Mouse (Mus musculus): ENCODE results near the gene Calhm1. TPM values are rescaled to one million over a fixed set of nuclear protein-coding genes. Genes with fewer than 3 reads are reported as not detected.
"Not testable (repeated sequence)": the region's sequence is repeated elsewhere in the genome, so short reads cannot be mapped to it uniquely, and the experiment has no call there.

Calhm1 gene
- polyA plus RNA-seq, 1 experiment from 2014 or later = not detected

- peak overlapping the region; percentile 45 for H3K4me3 ChIP-seq
These were observed 8.0 kb upstream of the Calhm1 start for GRCm38 (mm10) chr19:47152062-47152369.

GRCm38 (mm10) chr19:47151332-47152061 lies 7.4 kb upstream of the Calhm1 start:
- WGBS = 18% methylated on average over 32 of the region's 32 CpGs
- Histone ChIP-seq H3K9me3 (no peaks in the 10 kb centered on the region), H3K9ac (peak overlapping the region; percentile 66; the same call in 1 of the 2 replicates), H3K4me2 (peak overlapping the region; percentile 69), H3K4me3 (peak overlapping the region; percentile 45), H3K36me3 (no peaks in the 10 kb centered on the region), H3K4me1 (peaks cover 12% of the 10 kb centered on the region), H3K27ac (replicated peaks) (no peak overlapping the region), H3K27me3 (replicated peaks) (peaks cover 22% of the 10 kb centered on the region)
- ATAC-seq (ENCODE audit: extremely low read depth, insufficient number of reproducible peaks, low FRiP score, low TSS enrichment) = no peak

More at GRCm38 (mm10) chr19:47152062-47152369, 8.0 kb upstream of the Calhm1 start:
- Histone ChIP-seq H3K4me1 (peaks cover 12% of the 10 kb centered on the region), H3K36me3 (no peaks in the 10 kb centered on the region), H3K27ac (replicated peaks) (no peak overlapping the region), H3K27me3 (replicated peaks) (peaks cover 22% of the 10 kb centered on the region), H3K4me2 (peak overlapping the region; percentile 69), H3K9ac (peak overlapping the region; percentile 66; the same call in 1 of the 2 replicates), H3K9me3 (no peaks in the 10 kb centered on the region)
- WGBS = 59% methylated on average over 12 of the region's 12 CpGs
- no peak for ATAC-seq (ENCODE audit: extremely low read depth, insufficient number of reproducible peaks, low FRiP score, low TSS enrichment)

GRCm38 (mm10) chr19:47149854-47150253 lies 5.8 kb upstream of the Calhm1 start:
- no peak overlapping the region for H3K9ac ChIP-seq
- no peak overlapping the region for H3K4me2 ChIP-seq
- 0 out of 2 replicates have a peak overlapping the region, but pooled peaks have one; percentile 39 for H3K27ac ChIP-seq (replicated peaks)
- no peaks in the 10 kb centered on the region for H3K9me3 ChIP-seq
- WGBS = 38% methylated on average over 4 of the region's 4 CpGs
- no peaks in the 10 kb centered on the region for H3K36me3 ChIP-seq
- peaks cover 23% of the 10 kb centered on the region for H3K27me3 ChIP-seq (replicated peaks)
- no peak overlapping the region for H3K4me3 ChIP-seq
- no peak for ATAC-seq (ENCODE audit: extremely low read depth, insufficient number of reproducible peaks, low FRiP score, low TSS enrichment)
- peaks cover 21% of the 10 kb centered on the region for H3K4me1 ChIP-seq

DNA sequence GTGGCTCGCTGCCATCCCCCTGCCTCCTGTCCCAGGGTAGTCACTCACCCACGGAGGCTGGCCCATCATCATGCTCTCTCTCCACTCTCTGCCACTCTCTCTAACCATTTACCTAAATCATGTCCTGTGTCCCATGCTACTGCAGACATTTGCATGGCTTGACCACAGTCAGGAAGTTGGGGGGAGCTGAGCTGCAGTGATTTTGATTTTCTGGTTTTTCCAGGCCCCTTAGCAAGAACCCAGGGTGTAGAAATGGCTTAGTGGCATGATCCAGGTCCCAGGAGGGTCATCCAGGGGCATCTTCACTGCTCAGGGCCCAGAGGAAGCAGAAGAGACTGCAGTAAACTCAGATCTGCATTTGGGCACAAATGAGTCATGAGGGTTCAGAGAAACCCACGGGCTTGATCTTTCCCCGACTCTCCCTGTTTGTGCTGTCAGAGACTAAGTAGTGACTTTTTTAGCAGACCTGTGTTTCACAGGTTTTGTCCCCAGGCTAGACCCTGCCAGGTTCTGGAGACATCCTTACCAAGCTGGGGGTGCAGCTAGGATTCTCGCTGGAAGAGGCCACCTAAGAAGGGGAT lies 4.3 kb upstream of the Calhm1 start:
- Histone ChIP-seq H3K27ac (replicated peaks) (no peak overlapping the region), H3K27me3 (replicated peaks) (peaks cover 23% of the 10 kb centered on the region), H3K9ac (no peak overlapping the region), H3K4me2 (no peak overlapping the region), H3K9me3 (no peaks in the 10 kb centered on the region), H3K4me3 (no peak overlapping the region), H3K4me1 (peaks cover 21% of the 10 kb centered on the region), H3K36me3 (no peaks in the 10 kb centered on the region)
- 69% methylated on average over 5 of the region's 5 CpGs for WGBS
- no peak for ATAC-seq (ENCODE audit: extremely low read depth, insufficient number of reproducible peaks, low FRiP score, low TSS enrichment)

DNA sequence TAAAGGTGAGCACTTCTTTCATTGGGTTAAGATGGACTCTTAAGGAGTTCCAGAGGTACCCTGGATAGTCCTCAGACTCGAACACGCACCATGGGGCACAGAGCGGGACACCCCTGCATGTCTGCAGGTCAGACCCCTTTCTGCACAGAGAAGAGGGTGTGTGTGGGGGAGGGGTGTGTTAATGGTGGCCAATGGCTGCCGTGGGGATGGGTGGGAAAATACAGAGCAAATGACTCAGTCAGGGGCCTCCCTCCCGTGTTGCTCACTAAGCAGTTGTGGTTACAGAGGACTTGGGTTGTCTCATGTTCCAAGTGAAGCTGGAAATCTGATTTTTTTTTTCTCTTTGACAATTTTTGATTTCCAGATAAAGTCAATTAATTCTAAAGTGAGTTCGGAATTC lies 1.6 kb downstream of the Calhm1 start:
- H3K9ac ChIP-seq = no peak overlapping the region
- no peak overlapping the region for H3K4me2 ChIP-seq
- no peaks in the 10 kb centered on the region for H3K36me3 ChIP-seq
- no peaks in the 10 kb centered on the region for H3K9me3 ChIP-seq
- no peak overlapping the region for H3K4me3 ChIP-seq
- ATAC-seq (ENCODE audit: extremely low read depth, insufficient number of reproducible peaks, low FRiP score, low TSS enrichment) = no peak
- peaks cover 27% of the 10 kb centered on the region for H3K4me1 ChIP-seq
- no peak overlapping the region for H3K27ac ChIP-seq (replicated peaks)
- whole genome bisulfite sequencing = 58% methylated on average over 6 of the region's 6 CpGs
- peaks cover 18% of the 10 kb centered on the region for H3K27me3 ChIP-seq (replicated peaks)

DNA sequence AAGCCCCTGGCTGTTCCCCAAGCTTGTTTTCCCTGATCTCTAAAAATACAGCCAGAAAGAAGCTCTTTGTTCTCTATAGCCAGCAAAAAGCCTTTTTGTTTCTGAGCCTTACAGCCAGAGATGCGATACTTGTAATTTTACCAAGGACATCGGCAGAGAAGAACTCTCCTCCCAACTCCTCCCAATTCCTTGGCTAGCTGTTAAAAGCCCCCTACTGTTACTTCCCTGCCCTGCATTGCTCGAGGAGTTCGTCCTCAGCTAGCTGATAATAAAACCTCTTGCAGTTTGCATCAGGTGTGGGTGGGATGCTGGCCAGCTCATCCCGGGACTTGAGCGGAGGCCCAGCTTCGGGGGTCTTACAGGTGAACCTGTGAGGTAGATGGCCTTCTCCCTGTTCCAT lies 4.4 kb downstream of the Calhm1 start:
- not testable (repeated sequence) for H3K4me3 ChIP-seq; H3K9me3 ChIP-seq; H3K27ac ChIP-seq (replicated peaks); H3K4me2 ChIP-seq; H3K9ac ChIP-seq; ATAC-seq (ENCODE audit: extremely low read depth, insufficient number of reproducible peaks, low FRiP score, low TSS enrichment)
- Histone ChIP-seq H3K27me3 (replicated peaks) (peaks cover 15% of the 10 kb centered on the region), H3K36me3 (peaks cover 14% of the 10 kb centered on the region), H3K4me1 (peaks cover 37% of the 10 kb centered on the region)
- 25% methylated on average over 7 of the region's 7 CpGs for WGBS

DNA sequence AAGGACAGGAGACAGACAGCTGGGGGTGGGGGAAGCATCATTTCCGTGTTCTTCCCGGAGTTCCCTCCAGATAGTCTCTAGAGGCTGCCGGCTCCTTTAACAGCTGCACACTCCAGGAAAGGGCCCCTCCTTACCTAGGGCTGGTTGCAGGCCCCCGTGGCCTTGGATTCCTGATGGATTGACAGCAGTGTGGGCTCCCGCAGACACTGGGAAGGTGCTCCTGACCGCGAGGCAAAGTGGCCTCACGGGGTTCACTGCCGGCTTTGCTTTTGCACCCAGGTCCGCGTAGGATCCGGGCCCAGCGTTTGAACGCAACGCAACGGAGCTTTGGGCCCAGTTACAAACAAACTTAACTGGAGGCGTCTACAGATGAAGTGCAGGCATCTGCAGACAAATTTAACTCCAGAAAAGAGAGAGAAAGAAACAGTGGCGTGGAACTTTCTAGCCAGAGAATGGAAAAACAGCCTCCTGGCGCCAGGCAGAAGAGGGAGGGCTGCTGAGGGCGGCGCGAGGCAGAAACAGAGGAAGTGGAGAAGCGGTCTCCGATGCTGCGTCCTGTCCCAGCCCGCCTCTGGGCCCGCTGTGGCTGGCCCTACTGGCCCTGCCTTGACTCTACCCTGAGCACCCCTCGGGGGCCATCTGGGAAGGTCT lies 6.2 kb downstream of the Calhm1 start, which contains the start of gene Calhm2:
Gene Calhm2, minus strand, starts transcription at position 524 of the 651 bp plus-strand sequence.
- H3K9me3 ChIP-seq = no peaks in the 10 kb centered on the region
- H3K27me3 ChIP-seq (replicated peaks) = peaks cover 15% of the 10 kb centered on the region
- 2% methylated on average over 28 of the region's 28 CpGs for WGBS
- H3K4me3 ChIP-seq = peak within 1 kb of the TSS; percentile 58
- H3K36me3 ChIP-seq = peaks cover 28% of the 10 kb centered on the region
- H3K27ac ChIP-seq (replicated peaks) = peak within 1 kb of the TSS; percentile 87
- H3K4me2 ChIP-seq = peak within 1 kb of the TSS; percentile 76
- ATAC-seq (ENCODE audit: extremely low read depth, insufficient number of reproducible peaks, low FRiP score, low TSS enrichment) = no peak
- peaks cover 37% of the 10 kb centered on the region for H3K4me1 ChIP-seq
- peak within 1 kb of the TSS; percentile 84 for H3K9ac ChIP-seq

GRCm38 (mm10) chr19:47137051-47137581 lies 6.9 kb downstream of the Calhm1 start:
- peaks cover 15% of the 10 kb centered on the region for H3K27me3 ChIP-seq (replicated peaks)
- H3K9ac ChIP-seq = peak overlapping the region; percentile 84
- peak overlapping the region; percentile 76 for H3K4me2 ChIP-seq
- peaks cover 36% of the 10 kb centered on the region for H3K36me3 ChIP-seq
- 11% methylated on average over 6 of the region's 6 CpGs for WGBS
- no peaks in the 10 kb centered on the region for H3K9me3 ChIP-seq
- peak; percentile 26; the same call in 1 of the 2 replicates for ATAC-seq (ENCODE audit: extremely low read depth, insufficient number of reproducible peaks, low FRiP score, low TSS enrichment)
- H3K27ac ChIP-seq (replicated peaks) = peak overlapping the region; percentile 87
- H3K4me3 ChIP-seq = peak overlapping the region; percentile 58
- H3K4me1 ChIP-seq = peaks cover 37% of the 10 kb centered on the region

DNA sequence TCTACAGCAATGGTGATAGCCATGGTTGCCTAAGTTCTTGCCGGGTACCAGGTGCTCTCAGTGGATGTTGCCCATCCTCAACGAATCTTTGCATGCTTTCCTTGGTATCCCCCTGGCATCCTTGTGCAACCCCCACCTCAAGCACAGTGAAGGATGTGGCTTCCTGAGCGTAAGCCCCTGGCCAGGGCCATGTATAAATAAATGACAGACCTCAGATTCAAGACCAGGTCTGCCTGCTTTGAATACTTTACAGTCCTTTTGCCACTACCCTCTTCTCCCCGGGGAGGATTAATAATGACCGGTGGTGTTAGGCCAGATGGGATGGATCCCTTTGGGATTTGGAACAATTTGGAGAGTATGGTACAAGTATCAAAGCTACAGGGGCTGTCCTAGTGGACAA lies 7.9 kb downstream of the Calhm1 start:
- Histone ChIP-seq H3K4me3 (no peak overlapping the region), H3K36me3 (peaks cover 45% of the 10 kb centered on the region), H3K27me3 (replicated peaks) (peaks cover 15% of the 10 kb centered on the region), H3K4me1 (peaks cover 37% of the 10 kb centered on the region), H3K9me3 (no peaks in the 10 kb centered on the region), H3K27ac (replicated peaks) (0 out of 2 replicates have a peak overlapping the region, but pooled peaks have one; percentile 87), H3K4me2 (peak overlapping the region; percentile 76), H3K9ac (no peak overlapping the region)
- 78% methylated on average over 5 of the region's 5 CpGs for WGBS
- no peak for ATAC-seq (ENCODE audit: extremely low read depth, insufficient number of reproducible peaks, low FRiP score, low TSS enrichment)

DNA sequence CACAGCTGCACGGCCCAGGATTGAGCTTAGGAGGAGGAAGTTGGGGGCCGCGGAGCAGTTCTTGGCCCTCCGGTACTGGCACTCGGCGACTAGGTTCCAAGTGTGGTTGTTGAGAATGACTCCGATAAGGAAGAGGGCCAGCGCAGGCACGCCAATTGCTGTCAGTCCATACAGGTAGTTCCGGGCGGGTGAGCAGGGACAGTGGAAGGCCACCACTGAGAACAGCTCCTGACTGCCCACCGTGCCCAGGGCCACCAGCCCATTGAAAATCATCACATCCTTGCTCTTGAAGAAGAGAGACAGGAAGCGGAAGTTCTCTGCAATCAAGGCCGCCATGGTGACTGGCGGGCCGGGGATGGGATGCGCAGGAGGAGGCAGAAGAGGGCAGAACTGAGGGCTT lies 8.5 kb downstream of the Calhm1 start:
- H3K4me2 ChIP-seq = no peak overlapping the region
- no peak for ATAC-seq (ENCODE audit: extremely low read depth, insufficient number of reproducible peaks, low FRiP score, low TSS enrichment)
- H3K9me3 ChIP-seq = no peaks in the 10 kb centered on the region
- no peak overlapping the region for H3K27ac ChIP-seq (replicated peaks)
- peaks cover 15% of the 10 kb centered on the region for H3K27me3 ChIP-seq (replicated peaks)
- H3K9ac ChIP-seq = no peak overlapping the region
- H3K36me3 ChIP-seq = peaks cover 51% of the 10 kb centered on the region
- peaks cover 37% of the 10 kb centered on the region for H3K4me1 ChIP-seq
- WGBS = 84% methylated on average over 17 of the region's 17 CpGs
- H3K4me3 ChIP-seq = no peak overlapping the region

DNA sequence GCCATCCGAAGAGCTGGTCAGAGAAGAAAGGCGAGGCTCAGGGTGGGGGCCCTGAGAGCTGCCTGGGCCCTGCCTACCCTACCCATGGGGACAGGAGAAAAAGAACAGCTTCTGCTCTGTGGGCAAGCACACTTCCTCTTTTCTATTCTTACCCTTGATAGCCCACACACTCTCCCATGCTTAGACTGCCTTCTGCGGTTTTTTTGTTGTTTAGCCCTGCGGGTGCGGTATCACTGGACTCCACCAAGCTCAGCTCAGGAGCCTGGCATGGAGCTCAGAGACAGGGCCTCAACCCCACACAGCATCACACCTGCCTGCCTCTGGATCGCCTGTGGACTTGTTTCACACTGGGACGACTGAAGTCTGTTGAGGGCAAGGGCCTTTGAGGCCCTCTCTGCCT lies 10.9 kb downstream of the Calhm1 start:
- 79% methylated on average over 7 of the region's 7 CpGs for WGBS
- H3K9ac ChIP-seq = no peak overlapping the region
- ATAC-seq (ENCODE audit: extremely low read depth, insufficient number of reproducible peaks, low FRiP score, low TSS enrichment) = no peak
- no peaks in the 10 kb centered on the region for H3K9me3 ChIP-seq
- no peak overlapping the region for H3K4me3 ChIP-seq
- H3K4me1 ChIP-seq = peaks cover 24% of the 10 kb centered on the region
- no peaks in the 10 kb centered on the region for H3K27me3 ChIP-seq (replicated peaks)
- peaks cover 75% of the 10 kb centered on the region for H3K36me3 ChIP-seq
- no peak overlapping the region for H3K4me2 ChIP-seq
- H3K27ac ChIP-seq (replicated peaks) = no peak overlapping the region
